Mouse (Mus musculus): ENCODE measurements around the gene Gm2115. TPM values are rescaled to one million over a fixed set of nuclear protein-coding genes. Genes with fewer than 3 reads are reported as not detected.

The Gm2115 gene
- 2.7 and 2.9 TPM in 2 replicates for polyA plus RNA-seq (2021; fragmentation: Nextera tagmentation)
- long read RNA-seq, experiment 1, full-length matches to known transcripts = 21 of 26 reads
- long read RNA-seq, experiment 1, partial matches to known transcripts = 3 of 26 reads
- long read RNA-seq, experiment 1, other reads (novel, unspliced or antisense) = 2 of 26 reads
- long read RNA-seq, experiment 2, full-length matches to known transcripts = 5 of 11 reads
- long read RNA-seq, experiment 2, partial matches to known transcripts = 0 of 11 reads
- long read RNA-seq, experiment 2, other reads (novel, unspliced or antisense) = 6 of 11 reads

DNA sequence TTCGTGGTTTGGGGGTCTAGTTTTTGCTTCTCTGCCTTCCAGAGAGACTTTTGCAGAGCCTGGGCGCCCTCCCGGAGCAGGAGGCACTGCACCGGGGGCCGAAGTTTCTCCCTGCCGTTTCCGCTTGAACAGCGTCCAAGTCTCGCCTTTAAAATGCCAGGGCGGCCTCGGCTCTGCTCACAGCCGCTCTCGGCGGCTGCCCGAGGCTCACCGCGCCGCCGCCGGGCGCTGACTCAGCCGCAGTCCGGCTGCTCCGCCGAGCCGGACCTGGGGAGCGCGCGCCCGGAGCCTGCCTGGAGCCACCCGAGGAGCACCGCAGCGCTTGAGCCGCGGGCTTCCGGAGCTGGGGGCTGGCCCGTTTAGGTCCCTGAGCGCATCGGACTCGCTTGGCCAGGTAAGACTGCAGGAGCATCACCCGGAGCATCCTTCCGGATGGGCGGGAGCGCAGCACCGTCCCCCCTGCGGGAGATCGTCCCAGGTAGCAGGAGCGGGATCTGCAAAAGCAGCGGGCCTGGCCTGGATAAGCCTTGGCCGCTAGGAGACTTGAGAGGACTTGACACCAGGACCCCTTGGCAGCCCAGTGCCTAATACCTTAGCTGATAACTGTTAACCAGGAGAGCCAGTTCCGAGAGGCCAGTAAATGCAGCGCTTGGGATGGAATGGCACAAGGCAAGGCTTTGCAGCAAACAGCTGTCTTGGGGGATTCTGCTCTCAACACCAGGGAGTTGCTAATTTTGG lies at the start of gene Gm2115:
Gene Gm2115 (plus strand): TSS at position 159 of the 738 bp plus-strand sequence.

DNA sequence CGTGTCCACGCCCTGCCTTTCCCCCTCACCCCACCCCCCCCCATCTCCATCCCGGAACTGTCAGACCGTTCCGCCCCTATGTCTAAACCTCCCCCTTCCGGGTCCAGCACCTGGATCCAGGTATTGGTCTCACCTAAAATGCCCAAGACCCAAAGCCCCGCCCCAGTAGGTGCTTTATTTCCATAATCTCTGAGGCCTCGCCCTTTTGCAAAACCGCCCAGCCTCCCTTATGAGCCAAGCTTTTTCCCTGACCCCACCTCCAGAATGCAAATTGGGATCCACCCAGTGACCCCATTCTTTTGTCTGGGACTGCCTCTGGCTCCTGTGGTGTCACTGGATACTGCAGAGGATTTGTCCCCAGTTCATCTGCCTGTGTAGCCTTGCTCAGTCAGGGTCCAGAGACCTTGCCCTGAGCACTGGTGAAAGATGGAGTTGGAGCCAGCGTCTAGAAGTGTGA lies 77.6 kb downstream of the Gm2115 start, which contains the start of gene Fah:
Gene Fah (minus strand): TSS at position 430 of the 457 bp plus-strand sequence.

Other genes starting within 250 kb of the Gm2115 start
- gene Arnt2, start 118.8 kb upstream of the Gm2115 start, polyA plus RNA-seq (2021; fragmentation: Nextera tagmentation) = 41.7 and 74.4 TPM in 2 replicates
- 24.2 and 25.9 TPM in 2 replicates for gene Fah, start 77.8 kb downstream of the Gm2115 start, polyA plus RNA-seq (2021; fragmentation: Nextera tagmentation)
- gene Zfand6, start 161.0 kb downstream of the Gm2115 start, polyA plus RNA-seq (2021; fragmentation: Nextera tagmentation) = 84.4 and 103 TPM in 2 replicates

Measured in left cerebral cortex, adult 6 months (tissue).